Mouse (Mus musculus) right cerebral cortex, postnatal 14 days (tissue): ENCODE data around the gene Akap9.
"Not testable (repeated sequence)": the region's sequence is repeated elsewhere in the genome, so short reads cannot be mapped to it uniquely, and the experiment has no call there.

Source experiments
- DNase-seq: peaks from one replicate; pipeline ENCODE4 v3.0.0; 2022

Gene Akap9

DNA sequence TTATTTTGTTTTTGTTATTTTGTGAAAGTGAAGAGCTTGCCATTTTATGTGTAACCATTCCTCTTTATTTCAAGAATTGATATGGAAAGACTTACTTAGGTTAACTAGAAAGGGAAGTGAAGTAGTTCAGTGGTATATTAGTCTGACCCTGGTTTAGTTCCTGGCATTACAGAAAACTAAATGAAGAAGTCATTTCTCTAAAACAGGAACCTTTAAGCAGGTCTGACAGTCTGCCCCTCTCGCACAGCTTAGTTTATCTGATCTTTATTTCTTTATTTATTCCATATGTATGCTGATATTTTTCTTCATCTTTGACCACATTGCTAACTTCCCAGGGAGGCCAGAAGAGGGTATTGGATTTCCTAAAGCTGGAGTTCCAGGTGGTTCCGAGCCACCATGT, 113.1 kb downstream of the Akap9 start:
- no peak for DNase-seq

DNA sequence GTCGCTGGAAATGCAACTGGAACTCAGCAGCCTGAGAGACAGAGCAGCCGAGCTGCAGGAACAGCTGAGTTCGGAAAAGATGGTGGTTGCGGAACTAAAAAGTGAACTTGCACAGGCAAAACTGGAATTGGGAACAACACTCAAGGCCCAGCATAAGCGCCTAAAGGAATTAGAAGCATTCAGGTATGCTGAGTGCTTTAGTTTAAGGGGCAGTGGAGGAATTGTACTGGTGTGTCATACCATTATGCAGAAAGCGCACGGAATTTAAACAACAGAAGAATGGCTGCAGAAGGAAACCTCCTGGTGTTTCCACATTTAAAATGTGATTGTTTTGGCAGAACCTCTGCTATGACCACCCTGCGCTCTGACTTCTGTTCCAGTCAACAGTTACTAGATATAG, 132.5 kb downstream of the Akap9 start:
- DNase-seq = no peak

DNA sequence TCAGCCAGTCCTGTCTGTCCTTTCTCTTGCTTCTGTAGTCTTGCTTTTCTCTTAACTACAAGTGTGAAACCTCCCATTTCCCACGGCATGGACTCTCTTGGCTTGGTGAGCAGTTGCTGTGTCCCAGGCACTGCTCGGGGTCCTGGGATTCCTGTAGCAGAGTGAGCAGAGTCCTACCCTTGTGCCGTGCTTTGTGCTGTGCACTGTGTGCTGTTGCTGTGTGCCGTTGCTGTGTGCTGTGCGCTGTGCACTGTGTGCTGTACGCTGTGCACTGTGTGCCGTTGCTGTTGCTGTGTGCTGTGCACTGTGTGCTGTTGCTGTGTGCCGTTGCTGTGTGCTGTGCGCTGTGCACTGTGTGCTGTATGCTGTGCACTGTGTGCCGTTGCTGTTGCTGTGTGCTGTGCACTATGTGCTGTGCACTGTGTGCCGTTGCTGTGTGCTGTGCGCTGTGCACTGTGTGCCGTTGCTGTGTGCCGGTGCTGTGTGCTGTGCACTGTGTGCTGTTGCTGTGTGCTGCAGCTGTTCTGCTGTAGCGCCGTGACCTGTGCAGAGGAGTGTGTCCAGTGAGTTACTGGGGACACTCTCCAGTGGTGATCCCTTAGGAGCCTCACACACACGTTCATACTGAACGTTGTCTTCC, 138.7 kb downstream of the Akap9 start:
- DNase-seq = no peak

DNA sequence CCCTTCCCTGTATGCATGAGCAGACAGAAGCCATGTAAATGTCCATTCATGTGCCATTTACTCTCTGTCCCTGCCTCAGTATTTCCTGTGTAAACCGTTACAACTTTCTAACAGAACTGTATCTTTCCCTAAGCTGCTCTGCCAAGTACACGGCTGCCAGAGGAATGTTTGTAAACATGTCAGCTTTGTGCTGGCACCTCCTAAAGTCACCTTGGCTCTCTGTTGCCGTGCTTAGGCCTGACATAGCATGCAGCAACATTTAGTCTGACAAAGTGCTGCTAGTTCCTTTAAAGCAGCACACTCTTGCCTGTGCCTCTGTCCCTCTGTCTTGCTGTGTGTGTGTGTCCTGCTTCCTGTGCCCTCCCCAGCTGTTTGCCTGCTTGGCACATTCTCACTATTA, 139.3 kb downstream of the Akap9 start:
- DNase-seq = no peak

DNA sequence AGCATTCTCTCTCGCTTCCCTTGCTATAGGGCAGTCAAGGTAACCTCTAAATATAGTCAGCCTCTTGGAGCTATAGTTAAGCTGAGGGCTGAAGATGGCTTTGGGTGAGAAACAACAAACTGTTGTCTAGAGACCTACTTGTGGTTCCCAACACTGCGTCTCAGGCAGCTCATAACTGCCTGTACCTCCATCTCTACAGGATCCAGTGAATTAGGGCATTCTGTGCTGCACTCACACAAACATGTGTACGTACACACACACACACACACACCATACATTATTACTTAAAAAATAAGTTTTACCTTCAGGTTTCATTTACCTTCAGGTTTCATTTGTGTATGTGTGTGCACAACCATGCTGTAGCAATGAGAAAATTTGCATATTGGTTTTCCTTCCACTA, 151.2 kb downstream of the Akap9 start:
- DNase-seq = no peak

DNA sequence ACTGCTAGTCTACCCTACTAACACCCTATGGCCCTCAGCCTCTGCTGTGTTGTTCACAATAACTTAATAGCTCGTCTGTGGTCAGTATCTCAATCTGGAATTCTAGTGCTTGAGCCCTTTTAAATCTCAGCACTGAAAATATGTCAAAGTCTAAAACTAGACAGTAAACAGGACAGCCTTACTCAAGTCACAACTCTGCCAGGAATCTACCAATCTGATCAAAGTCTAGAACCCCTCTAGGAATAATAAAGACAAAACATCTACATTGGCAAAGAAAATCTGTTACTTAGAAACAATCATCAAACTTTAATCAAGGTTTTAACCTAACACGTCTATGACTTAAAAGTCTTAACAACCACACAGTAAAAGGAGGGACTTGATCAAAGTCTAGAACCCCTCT, 153.0 kb downstream of the Akap9 start:
- no peak for DNase-seq

DNA sequence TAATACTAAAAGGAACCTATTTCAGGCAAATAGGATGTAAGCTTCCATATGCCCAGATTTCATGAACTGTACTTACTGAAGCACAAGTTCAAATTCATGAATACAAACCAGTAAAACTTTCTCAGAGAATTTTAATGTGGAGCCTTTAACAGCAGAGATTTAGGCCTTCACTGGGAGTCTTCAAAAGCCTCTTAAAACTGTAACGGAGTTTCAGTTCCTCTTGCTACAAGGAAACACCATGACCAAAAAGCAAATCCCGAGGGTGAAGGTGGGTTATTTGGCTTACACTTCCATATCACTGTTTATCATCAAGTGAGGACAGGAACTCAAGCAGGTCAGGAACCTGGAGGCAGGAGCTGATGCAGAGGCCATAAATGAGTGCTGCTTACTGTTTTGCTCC, 153.7 kb downstream of the Akap9 start:
- DNase-seq = no peak

DNA sequence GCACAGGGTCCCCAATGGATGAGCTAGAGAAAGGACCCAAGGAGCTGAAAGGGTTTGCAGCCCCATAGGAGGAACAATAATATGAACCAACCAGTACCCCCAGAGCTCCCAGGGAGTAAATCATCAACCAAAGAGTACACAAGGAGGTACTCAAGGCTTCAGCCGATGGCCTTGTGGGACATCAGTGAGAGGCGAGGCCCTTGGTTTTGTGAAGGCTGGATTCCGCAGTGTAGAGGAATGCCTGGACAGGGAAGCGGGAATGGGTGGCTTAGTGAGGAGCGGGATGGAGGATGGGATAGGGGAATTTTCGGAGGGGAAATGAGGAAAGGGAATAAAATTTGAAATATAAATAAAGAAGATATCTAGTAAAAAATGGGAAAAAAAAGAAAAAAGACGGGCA, 157.1 kb downstream of the Akap9 start:
- DNase-seq = no peak

DNA sequence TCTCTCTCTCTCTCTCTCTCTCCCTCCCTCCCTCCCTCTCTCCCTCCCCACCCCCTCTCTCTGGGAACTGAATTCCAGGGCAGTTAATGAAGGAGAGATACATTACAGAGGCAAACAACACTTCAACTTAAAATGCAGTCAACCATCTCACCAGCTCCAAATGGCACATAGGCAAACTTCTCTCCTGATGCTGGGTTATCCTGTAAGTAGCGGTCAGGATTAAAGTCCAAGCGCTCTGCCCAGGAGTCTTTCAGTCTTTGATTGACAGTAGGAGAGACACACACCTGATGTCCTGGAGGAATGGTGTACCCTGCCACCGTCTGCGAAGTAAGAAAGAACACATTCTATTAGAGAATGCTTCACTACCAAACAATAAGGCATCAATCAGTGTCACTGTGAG, 158.5 kb downstream of the Akap9 start:
- no peak for DNase-seq

DNA sequence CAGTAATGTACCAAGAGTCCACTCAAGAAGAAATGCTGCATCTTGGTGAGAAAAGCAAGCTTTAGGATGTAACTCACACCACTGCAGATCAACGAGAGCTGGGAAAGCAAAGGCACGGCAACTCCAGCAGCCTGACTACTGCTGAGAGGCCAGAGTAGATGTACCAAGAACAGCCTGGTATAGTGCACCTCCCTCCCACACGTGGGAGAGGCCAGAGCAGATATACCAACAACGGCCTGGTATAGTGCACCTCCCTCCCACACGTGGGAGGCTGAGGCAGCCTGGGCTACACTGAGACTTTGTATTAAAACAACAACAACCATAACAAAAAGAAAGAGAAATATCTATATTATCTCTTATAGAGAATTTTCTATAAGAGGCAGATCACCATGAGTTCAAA, 160.3 kb downstream of the Akap9 start:
- DNase-seq = no peak

DNA sequence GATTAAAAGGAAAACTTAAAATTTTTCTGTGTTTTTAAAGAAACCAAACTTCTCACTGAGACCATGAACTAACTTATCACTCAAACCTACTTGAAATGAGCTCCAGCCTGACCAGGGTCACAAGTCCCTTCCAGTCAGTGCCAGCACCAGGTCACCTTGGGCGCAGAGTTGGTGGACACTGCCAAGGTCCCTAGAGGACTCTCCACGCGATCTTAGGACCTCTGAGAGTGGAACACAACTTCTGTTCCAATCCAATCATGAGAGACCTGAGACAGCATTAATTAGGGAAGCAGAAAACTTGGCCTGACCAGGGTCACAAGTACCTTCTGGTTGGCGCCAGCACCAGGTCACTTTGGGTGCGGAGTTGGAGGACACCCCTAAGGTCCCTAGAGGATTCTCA, 166.6 kb downstream of the Akap9 start:
- no peak for DNase-seq

DNA sequence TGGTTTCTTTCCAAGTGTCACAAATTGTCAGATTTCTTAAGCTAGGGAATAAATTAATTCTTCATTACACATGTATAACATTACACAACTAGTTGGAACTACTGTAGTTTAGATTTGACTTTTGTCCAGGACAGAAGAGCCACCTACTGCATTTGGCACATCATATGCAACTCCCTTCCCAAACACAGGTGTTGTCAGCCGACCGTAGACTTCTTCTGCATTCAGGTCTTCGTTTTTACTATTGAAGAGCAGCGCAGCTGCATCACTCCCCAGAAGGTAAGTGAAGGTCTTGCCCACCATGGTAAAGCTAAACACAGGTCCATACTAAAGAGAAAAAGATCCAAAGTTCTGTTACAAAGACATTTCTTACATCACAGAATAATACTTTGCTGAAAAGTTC, 173.2 kb downstream of the Akap9 start:
- no peak for DNase-seq

DNA sequence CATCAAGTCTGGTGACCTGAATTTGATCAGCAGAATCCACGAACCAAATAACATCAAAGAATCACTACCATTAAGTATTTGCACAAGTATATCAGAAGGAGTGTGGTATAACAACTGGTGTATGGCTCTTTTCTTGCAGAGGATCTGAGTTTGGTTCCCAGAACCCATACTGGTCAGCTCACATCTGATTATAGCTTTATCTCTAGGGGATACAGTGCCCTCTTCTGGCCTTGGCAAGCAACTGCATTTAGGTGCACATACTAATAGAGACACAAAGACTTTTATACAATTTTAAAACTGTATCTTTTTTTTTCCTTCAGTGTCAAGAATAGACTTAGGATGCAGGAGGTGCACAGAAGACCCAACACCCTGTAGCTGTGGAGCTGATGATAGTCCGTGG, 173.9 kb downstream of the Akap9 start:
- DNase-seq = no peak

DNA sequence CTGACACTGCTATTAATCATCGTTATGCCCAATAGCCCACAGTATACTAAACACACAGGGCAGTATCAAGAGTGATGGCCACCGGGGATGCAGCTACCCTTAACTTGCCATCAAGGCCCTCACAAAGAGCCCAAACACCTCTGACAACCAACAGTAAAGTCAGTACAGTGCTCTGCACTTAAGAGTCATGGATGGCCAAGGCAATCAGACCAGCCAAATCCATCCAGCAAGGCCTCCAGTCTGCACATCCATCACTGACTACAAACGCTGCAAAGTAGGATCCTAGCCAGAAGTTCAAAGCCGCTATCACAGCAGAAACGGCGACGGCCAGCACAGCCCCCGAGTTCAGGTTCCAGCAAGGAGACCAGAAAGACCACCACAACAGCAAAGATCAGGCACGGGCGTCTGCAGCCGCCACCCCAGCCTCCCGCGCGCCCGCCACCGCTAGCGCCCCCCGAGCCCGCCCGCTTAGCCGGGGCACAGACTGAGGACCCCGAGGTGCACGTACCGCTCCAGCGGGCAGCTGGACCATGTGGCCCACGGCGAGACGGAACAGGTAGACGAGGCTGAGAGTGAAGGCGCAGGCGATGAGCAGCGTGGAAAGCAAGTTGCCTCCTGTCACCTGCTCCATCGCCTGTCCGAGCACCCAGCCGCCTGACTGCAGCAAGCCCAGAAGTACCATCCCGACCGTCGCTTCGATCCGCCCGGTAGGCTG, 175.9 kb downstream of the Akap9 start:
- DNase-seq = no peak

DNA sequence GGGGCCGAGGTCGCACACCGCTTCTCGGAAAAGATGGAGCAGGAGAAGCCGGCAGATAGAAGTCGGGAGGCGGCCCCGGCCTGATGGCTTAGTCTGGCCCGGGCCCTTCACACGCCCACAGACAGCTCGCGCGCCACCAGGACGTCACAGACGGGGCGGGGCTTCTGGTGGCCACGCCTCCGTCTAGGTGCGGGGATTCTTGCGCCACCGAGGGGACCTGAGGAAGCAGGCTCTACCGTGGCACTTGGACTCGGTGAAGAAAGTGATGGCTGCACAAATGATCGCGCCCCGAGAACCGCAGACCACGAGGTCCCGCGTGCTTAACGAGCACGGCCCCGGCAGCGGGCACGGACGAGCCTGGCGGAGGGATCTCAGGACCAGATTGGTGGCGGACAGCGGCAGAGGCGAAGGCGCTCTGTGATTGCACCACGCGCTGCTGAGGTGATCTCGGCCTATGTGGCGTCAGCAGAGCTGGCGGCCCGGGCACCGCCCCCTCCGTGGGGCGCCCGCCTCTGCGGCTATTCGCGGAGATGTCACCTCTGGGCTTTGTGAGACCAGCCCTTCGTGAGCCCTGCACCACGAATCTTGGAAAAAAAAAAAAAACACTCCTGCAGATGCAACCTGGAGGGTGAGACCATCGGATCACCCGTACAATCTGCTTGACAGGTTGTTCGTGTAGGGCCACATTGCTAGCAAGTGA, 176.6 kb downstream of the Akap9 start, which contains the start of gene Cyp51:
TSS of gene Cyp51 (minus strand) at position 406 of the 700 bp plus-strand sequence.
- peak; percentile 87 for DNase-seq

DNA sequence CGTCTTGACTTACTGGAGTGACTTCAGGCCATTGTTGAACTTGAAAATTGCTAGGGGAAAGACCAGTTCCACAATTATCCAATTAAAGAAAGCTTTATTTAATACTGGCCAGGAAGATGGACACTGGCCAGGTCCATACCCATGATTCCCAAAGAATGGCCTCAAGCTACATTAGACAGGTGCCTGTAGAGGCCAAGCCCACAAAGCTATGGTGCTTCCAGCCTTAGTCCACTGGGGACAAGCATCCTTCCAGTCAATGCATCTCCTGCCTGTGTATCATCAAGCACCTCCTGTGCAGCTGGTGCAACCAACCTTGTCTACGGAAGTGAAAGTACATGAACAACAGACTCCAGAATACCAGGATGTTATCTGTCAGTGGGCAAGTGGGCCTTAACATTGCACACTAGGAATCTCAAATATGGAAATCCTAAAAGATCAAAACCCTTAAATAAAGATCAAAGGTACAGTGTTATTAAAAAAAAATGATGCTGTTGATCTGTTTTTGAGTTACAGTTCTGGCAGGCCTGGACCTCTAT, 177.9 kb downstream of the Akap9 start:
- DNase-seq = no peak

DNA sequence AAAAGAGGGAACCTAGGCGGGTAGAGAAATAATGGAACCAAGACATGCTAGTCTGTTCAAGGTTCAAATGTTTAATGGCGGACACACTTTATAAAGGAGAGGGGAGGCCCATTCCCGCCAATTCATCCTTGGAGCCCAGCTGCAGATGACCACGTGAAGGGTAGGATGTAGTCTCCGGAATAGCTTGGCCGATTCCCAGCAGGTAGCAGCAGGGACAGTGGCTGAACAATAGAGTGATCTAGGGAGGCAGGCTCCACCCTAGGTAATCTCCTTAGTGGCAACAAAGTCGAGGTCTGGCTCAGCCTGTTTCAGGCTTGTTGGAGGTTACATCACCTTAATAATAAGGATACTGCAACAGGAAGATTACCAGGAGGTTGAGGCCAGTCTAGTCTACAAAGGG, 179.2 kb downstream of the Akap9 start:
- DNase-seq = not testable (repeated sequence)

DNA sequence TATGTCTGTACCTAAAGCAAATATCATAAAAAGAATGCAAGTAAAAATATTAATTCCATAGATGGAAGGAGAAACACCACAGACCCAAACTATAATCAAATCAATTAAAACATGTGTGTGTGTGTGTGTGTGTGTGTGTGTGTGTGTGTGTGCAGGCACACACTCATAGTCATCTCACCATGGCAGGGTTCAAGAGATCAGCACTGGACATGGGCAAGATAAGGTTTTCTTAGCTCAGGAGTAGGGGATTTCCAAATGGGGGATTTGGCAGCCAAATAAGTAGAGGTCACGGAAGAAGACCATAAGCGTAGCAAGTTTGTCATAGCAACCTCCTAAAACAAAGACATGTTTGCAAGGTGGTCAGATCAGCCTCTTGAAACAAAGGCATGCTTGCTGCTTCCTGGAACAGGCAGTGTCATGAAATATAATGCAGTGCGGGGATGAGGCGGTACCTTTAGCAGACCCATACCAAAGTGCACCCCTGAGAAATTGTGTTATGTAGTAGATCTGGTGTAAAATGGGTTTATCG, 184.8 kb downstream of the Akap9 start:
- DNase-seq = no peak
